Mouse (Mus musculus) lung, adult 2 months (tissue): ENCODE measurements around the gene Calr4. TPM values are rescaled to one million over a fixed set of nuclear protein-coding genes. Genes with fewer than 3 reads are reported as not detected.

ENCODE experiments used
- DNase-seq: peaks from one replicate; pipeline ENCODE4 v3.0.0; 2022
- H3K4me1 ChIP-seq: fragments of 200-500 bp; 2 replicates; pipeline ENCODE4 v1.6.1; 2011; ENCODE audit warnings: low read length; ENCODE audit not compliant: control insufficient read depth, insufficient read depth
- H3K4me3 ChIP-seq: fragments of 200-500 bp; replicated peaks from 2 replicates; pipeline ENCODE3; 2011; ENCODE audit warnings: low read depth, mild to moderate bottlenecking, control low read depth, low read length; ENCODE audit errors: extremely low read depth
- CTCF ChIP-seq: fragments of 200-500 bp; IDR thresholded peaks from 2 replicates; pipeline ENCODE4 v1.5.1; 2011; ENCODE audit warnings: mild to moderate bottlenecking, low read length, control low read depth; ENCODE audit not compliant: insufficient read depth
- POLR2A ChIP-seq: fragments of 200-500 bp; IDR thresholded peaks from 2 replicates; pipeline ENCODE4 v1.6.1; 2011; ENCODE audit warnings: low read depth, mild to moderate bottlenecking, control low read depth, low read length, borderline replicate concordance; ENCODE audit errors: extremely low read depth
- WGBS: fragments of 180-500 bp; shearing (Covaris S2); methylation state at CpG from one replicate; pipeline ENCODE4 v1.1.7; 2018; 5-methylcytosine and 5-hydroxymethylcytosine counted together
- polyA plus RNA-seq: library from polyadenylated mRNA; depleted of rRNA; stranded (reverse); fragments of >200 nt; gene quantifications from 2 replicates; pipeline ENCODE4 v1.2.3, GENCODE M21; 2012

Gene Calr4
- polyA plus RNA-seq, 1 experiment = 0.18 TPM

GRCm38 (mm10) chr4:109210253-109210652 is 24.0 kb upstream of the Calr4 start:
- no peaks in the 10 kb centered on the region; the same call in 1 of the 2 replicates for H3K4me1 ChIP-seq
- no peak for DNase-seq
- WGBS = 71% methylated on average over 2 of the region's 2 CpGs
- TF ChIP-seq POLR2A = no peak
- no peak for TF ChIP-seq CTCF
- H3K4me3 ChIP-seq = no peak overlapping the region

- no peaks in the 10 kb centered on the region; the same call in 1 of the 2 replicates for H3K4me1 ChIP-seq
- DNase-seq = no peak
- TF ChIP-seq CTCF (no peak), POLR2A (no peak)
- H3K4me3 ChIP-seq = no peak overlapping the region
- WGBS = 83% methylated on average over 4 of the region's 4 CpGs
Measured at GRCm38 (mm10) chr4:109210881-109211280, 23.4 kb upstream of the Calr4 start.

GRCm38 (mm10) chr4:109213986-109214385 is 20.3 kb upstream of the Calr4 start:
- 75% methylated on average over 3 of the region's 3 CpGs for whole genome bisulfite sequencing
- TF ChIP-seq CTCF (no peak), POLR2A (no peak)
- no peak for DNase-seq
- H3K4me3 ChIP-seq = no peak overlapping the region
- no peaks in the 10 kb centered on the region; the same call in 1 of the 2 replicates for H3K4me1 ChIP-seq

DNA sequence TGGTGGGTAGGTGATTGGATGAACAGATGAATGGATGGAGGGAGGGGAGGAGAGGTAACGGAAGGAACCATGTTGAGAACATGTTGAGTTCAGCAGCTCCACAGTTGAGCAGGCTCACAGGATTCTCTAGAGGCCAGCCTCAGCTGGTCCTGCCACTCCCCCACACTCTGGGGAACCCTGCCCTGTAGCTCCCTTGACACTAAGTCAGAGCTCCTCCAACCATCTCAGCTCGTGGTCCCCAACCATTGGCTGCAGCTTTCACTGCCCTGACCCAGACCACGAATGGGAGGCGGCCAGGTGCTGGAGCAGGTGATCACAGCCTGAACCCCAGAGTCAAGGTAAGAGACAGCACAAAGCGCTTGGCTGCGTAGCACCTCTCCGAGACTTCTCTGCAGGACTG is 16.3 kb upstream of the Calr4 start:
- WGBS = 82% methylated on average over 7 of the region's 7 CpGs
- DNase-seq = no peak

GRCm38 (mm10) chr4:109220441-109220940 is 13.8 kb upstream of the Calr4 start:
- WGBS = 82% methylated on average over 14 of the region's 14 CpGs
- TF ChIP-seq POLR2A (no peak), CTCF (no peak)
- Histone ChIP-seq H3K4me3 (no peak overlapping the region), H3K4me1 (peaks cover 3% of the 10 kb centered on the region)
- no peak for DNase-seq

More for the DNA sequence above, 16.3 kb upstream of the Calr4 start:
- Histone ChIP-seq H3K4me3 (no peak overlapping the region), H3K4me1 (no peaks in the 10 kb centered on the region; the same call in 1 of the 2 replicates)
- TF ChIP-seq POLR2A (no peak), CTCF (no peak)

GRCm38 (mm10) chr4:109222001-109222400 is 12.3 kb upstream of the Calr4 start:
- DNase-seq = no peak
- Histone ChIP-seq H3K4me1 (peaks cover 9% of the 10 kb centered on the region), H3K4me3 (no peak overlapping the region)
- TF ChIP-seq POLR2A (no peak), CTCF (no peak)
- 70% methylated on average over 3 of the region's 3 CpGs for WGBS

DNA sequence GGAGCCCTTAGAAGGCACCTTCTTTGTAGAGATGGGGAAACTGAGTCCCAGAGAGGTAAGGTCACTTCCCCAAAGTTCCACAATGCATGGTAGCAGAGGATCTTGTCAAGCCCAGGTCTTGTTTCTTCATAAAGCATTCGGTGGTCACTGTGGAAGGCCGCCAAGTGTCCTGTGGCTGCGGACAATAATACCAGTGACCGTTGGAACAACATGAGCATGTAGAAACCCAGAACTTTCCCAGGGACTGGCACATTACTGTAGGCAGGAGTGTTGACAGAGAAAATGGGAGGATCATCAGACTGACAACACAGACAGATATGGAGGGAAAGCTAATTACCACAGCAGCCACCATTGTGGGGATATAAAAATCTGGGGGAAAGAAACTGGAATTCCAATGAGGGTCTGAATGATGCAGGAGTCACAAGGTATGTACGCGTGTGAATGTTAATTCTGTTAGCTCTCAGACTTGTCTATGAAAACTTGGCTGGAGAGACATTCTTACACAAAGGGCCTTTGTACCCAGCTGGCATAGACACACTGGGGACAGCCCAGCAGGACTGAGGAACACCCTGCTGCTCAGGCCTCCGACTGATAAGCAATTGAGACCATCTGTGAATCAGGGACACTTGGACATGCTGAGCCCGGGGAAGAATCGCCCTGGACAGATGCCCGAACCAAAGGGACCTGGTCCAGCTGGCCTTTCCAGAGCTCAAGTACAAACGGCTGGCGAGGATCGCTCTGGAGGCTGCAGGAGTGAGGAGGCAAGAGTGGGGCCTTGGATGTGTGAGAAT is 9.3 kb upstream of the Calr4 start:
- WGBS = 45% methylated on average over 13 of the region's 13 CpGs
- TF ChIP-seq CTCF = no peak
- no peak for TF ChIP-seq POLR2A
- peaks cover 9% of the 10 kb centered on the region for H3K4me1 ChIP-seq
- no peak overlapping the region for H3K4me3 ChIP-seq
- peak; percentile 40 for DNase-seq

DNA sequence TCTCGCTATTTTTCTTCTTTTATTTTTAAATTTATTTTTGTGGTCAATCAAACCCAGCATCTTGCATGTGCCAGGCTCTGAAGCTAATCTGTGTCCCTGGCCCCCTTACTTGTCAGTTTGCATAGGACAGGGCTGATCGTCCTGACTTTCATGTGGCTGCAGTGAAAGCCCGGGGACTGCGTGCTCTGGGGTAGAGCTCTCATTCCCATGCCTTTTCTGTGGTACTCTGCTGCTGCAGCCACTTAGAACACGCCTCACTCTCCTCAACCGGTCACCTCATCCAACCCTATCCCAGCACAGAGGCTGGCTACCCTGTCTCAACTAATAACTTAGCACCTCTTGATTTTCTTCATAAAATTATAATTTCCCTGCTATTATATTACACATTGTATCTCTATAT is 8.7 kb upstream of the Calr4 start:
- WGBS = 59% methylated on average over 6 of the region's 6 CpGs
- Histone ChIP-seq H3K4me3 (no peak overlapping the region), H3K4me1 (peaks cover 9% of the 10 kb centered on the region)
- no peak for DNase-seq
- no peak for TF ChIP-seq POLR2A

DNA sequence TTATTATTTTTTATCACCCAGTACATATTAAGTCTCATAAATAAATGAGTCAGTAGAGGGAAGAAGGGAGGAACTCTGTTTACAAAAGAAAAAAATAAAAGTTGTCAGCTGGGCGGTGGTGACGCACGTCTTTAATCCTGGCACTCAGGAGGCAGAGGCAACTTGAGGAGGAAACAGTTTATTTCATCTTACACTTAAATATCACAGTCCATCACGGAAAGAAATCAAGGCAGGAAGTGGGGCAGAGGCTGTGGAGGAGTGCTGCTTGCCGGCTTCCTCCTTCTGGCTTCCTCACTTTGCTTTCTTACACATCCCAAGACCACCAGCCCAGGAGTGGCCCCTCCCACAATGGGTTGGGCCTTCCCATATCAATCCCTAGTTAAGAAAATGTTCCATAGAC is 8.2 kb upstream of the Calr4 start:
- DNase-seq = no peak
- Histone ChIP-seq H3K4me3 (no peak overlapping the region), H3K4me1 (peaks cover 9% of the 10 kb centered on the region)
- 27% methylated on average over 5 of the region's 5 CpGs for WGBS
- TF ChIP-seq POLR2A (no peak), CTCF (no peak)

- Histone ChIP-seq H3K4me3 (no peak overlapping the region), H3K4me1 (peaks cover 7% of the 10 kb centered on the region)
- 47% methylated on average over 7 of the region's 7 CpGs for WGBS
- TF ChIP-seq POLR2A (no peak), CTCF (no peak)
- DNase-seq = no peak
Measured at GRCm38 (mm10) chr4:109229766-109230279, 4.5 kb upstream of the Calr4 start.
